Mouse (Mus musculus) liver, adult 2 months (tissue): ENCODE data around the gene Mllt1.

Source experiments
- CTCF ChIP-seq: fragments of 200-500 bp; IDR thresholded peaks from 2 replicates; pipeline ENCODE4 v1.5.1; 2011; ENCODE audit warnings: low read depth, low read length, control low read depth
- POLR2A ChIP-seq: fragments of 200-500 bp; IDR thresholded peaks from 2 replicates; pipeline ENCODE4 v1.6.1; 2011; ENCODE audit warnings: low read length, control low read depth; ENCODE audit not compliant: insufficient read depth; ENCODE audit errors: extremely low read depth

GRCm38 (mm10) chr17:56858922-56859321 is 76.3 kb downstream of the Mllt1 start:
- TF ChIP-seq POLR2A (no peak), CTCF (no peak)
